Mouse (Mus musculus) cerebellum, adult 2 months (tissue): ENCODE results near the gene Bdh2.

Experiments
- CTCF ChIP-seq: fragments of 200-500 bp; IDR thresholded peaks from 2 replicates; pipeline ENCODE4 v1.5.1; 2011; ENCODE audit warnings: low read depth, mild to moderate bottlenecking, control low read depth, low read length, moderate library complexity, borderline replicate concordance; ENCODE audit not compliant: insufficient read depth
- POLR2A ChIP-seq: fragments of 200-500 bp; IDR thresholded peaks from 2 replicates; pipeline ENCODE4 v1.6.1; 2011; ENCODE audit warnings: low read length, control low read depth, borderline replicate concordance; ENCODE audit not compliant: insufficient read depth

DNA sequence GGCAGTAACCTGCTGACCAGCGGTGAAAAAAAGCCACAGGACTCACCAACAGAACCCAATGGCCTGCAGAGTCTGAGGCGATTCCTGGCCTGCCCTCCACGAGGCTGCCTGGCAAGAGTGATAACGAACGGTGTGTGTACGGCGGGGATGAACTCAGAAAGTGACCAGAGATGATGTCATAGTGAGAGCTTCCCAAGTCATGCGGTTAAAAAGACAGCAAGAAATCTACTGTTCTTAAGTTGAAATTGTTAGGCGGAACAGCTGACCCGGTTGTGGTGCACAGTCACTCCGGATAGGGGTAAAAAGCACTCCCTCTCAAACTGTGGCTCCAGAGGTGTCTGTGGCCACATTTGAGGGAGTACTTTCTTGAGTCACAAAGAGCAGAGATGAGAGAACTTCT lies 37.3 kb downstream of the Bdh2 start:
- TF ChIP-seq CTCF (no peak), POLR2A (no peak)
